Mouse (Mus musculus): Measurements from ENCODE around the gene Col16a1. TPM values are rescaled to one million over a fixed set of nuclear protein-coding genes. Genes with fewer than 3 reads are reported as not detected.

Gene Col16a1
- polyA plus RNA-seq, 1 experiment from 2014 or later = 8.2 TPM

GRCm38 (mm10) chr4:130130082-130130481 is 82.4 kb downstream of the Col16a1 start:
- Histone ChIP-seq H3K4me2 (ENCODE audit: low read depth, severe bottlenecking) (no peak overlapping the region), H3K27me3 (ENCODE audit: control insufficient read depth, insufficient read depth, low read length) (no peaks in the 10 kb centered on the region), H3K36me3 (ENCODE audit: control insufficient read depth, insufficient read depth, low read length) (peaks cover 9% of the 10 kb centered on the region), H3K9ac (ENCODE audit: low read length) (no peak overlapping the region), H3K27ac (replicated peaks; ENCODE audit: low read depth, low read length) (no peak overlapping the region), H3K9me3 (ENCODE audit: control insufficient read depth, low read length) (no peaks in the 10 kb centered on the region), H3K4me3 (ENCODE audit: low read depth, low read length) (no peak overlapping the region), H3K4me1 (ENCODE audit: control insufficient read depth, insufficient read depth, low read length) (0 out of 2 replicates have a peak, but pooled peaks cover 5% of the 10 kb centered on the region)
- ATAC-seq (ENCODE audit: insufficient number of reproducible peaks, low FRiP score, low TSS enrichment, low read depth) (no peak), DNase-seq (ENCODE audit: low spot score) (no peak)
- WGBS = 81% methylated on average over 10 of the region's 10 CpGs

- Histone ChIP-seq H3K27me3 (ENCODE audit: control insufficient read depth, insufficient read depth, low read length) (no peaks in the 10 kb centered on the region), H3K4me3 (ENCODE audit: low read depth, low read length) (no peak overlapping the region), H3K9ac (ENCODE audit: low read length) (no peak overlapping the region), H3K36me3 (ENCODE audit: control insufficient read depth, insufficient read depth, low read length) (peaks cover 2% of the 10 kb centered on the region; the same call in 1 of the 2 replicates), H3K27ac (replicated peaks; ENCODE audit: low read depth, low read length) (no peak overlapping the region), H3K9me3 (ENCODE audit: control insufficient read depth, low read length) (no peaks in the 10 kb centered on the region), H3K4me2 (ENCODE audit: low read depth, severe bottlenecking) (no peak overlapping the region), H3K4me1 (ENCODE audit: control insufficient read depth, insufficient read depth, low read length) (0 out of 2 replicates have a peak, but pooled peaks cover 4% of the 10 kb centered on the region)
- WGBS = 57% methylated on average over 13 of the region's 13 CpGs
- ATAC-seq (ENCODE audit: insufficient number of reproducible peaks, low FRiP score, low TSS enrichment, low read depth) = no peak
- no peak for DNase-seq (ENCODE audit: low spot score)
Observed at GRCm38 (mm10) chr4:130130641-130131350, 83.2 kb downstream of the Col16a1 start.

GRCm38 (mm10) chr4:130131448-130132105 is 83.9 kb downstream of the Col16a1 start:
- DNase-seq (ENCODE audit: low spot score) = no peak
- Histone ChIP-seq H3K9ac (ENCODE audit: low read length) (no peak overlapping the region), H3K27ac (replicated peaks; ENCODE audit: low read depth, low read length) (no peak overlapping the region), H3K4me2 (ENCODE audit: low read depth, severe bottlenecking) (no peak overlapping the region), H3K27me3 (ENCODE audit: control insufficient read depth, insufficient read depth, low read length) (0 out of 2 replicates have a peak, but pooled peaks cover 2% of the 10 kb centered on the region), H3K4me1 (ENCODE audit: control insufficient read depth, insufficient read depth, low read length) (no peaks in the 10 kb centered on the region), H3K4me3 (ENCODE audit: low read depth, low read length) (no peak overlapping the region), H3K9me3 (ENCODE audit: control insufficient read depth, low read length) (no peaks in the 10 kb centered on the region), H3K36me3 (ENCODE audit: control insufficient read depth, insufficient read depth, low read length) (peaks cover 2% of the 10 kb centered on the region; the same call in 1 of the 2 replicates)
- 86% methylated on average over 7 of the region's 7 CpGs for WGBS
- ATAC-seq (ENCODE audit: insufficient number of reproducible peaks, low FRiP score, low TSS enrichment, low read depth) = no peak

- no peak overlapping the region for H3K4me2 ChIP-seq (ENCODE audit: low read depth, severe bottlenecking)
- no peak overlapping the region for H3K9ac ChIP-seq (ENCODE audit: low read length)
- H3K27me3 ChIP-seq (ENCODE audit: control insufficient read depth, insufficient read depth, low read length) = peaks cover 14% of the 10 kb centered on the region
- 66% methylated on average over 6 of the region's 6 CpGs for WGBS
- no peak overlapping the region for H3K4me3 ChIP-seq (ENCODE audit: low read depth, low read length)
- H3K36me3 ChIP-seq (ENCODE audit: control insufficient read depth, insufficient read depth, low read length) = no peaks in the 10 kb centered on the region
- H3K9me3 ChIP-seq (ENCODE audit: control insufficient read depth, low read length) = no peaks in the 10 kb centered on the region
- DNase-seq (ENCODE audit: low spot score) = no peak
- H3K4me1 ChIP-seq (ENCODE audit: control insufficient read depth, insufficient read depth, low read length) = no peaks in the 10 kb centered on the region
- no peak for ATAC-seq (ENCODE audit: insufficient number of reproducible peaks, low FRiP score, low TSS enrichment, low read depth)
- H3K27ac ChIP-seq (replicated peaks; ENCODE audit: low read depth, low read length) = no peak overlapping the region
Observed at GRCm38 (mm10) chr4:130133399-130133798, 85.8 kb downstream of the Col16a1 start.

GRCm38 (mm10) chr4:130138441-130139213 is 91.0 kb downstream of the Col16a1 start:
- no peak overlapping the region for H3K27ac ChIP-seq (replicated peaks; ENCODE audit: low read depth, low read length)
- DNase-seq (ENCODE audit: low spot score) (peak; percentile 91), ATAC-seq (ENCODE audit: insufficient number of reproducible peaks, low FRiP score, low TSS enrichment, low read depth) (peak; percentile 51)
- H3K36me3 ChIP-seq (ENCODE audit: control insufficient read depth, insufficient read depth, low read length) = no peaks in the 10 kb centered on the region
- H3K4me1 ChIP-seq (ENCODE audit: control insufficient read depth, insufficient read depth, low read length) = peaks cover 7% of the 10 kb centered on the region
- H3K27me3 ChIP-seq (ENCODE audit: control insufficient read depth, insufficient read depth, low read length) = peaks cover 41% of the 10 kb centered on the region
- peak overlapping the region; percentile 7; the same call in 1 of the 2 replicates for H3K9ac ChIP-seq (ENCODE audit: low read length)
- no peaks in the 10 kb centered on the region for H3K9me3 ChIP-seq (ENCODE audit: control insufficient read depth, low read length)
- WGBS = 1% methylated on average over 54 of the region's 57 CpGs
- peak overlapping the region; percentile 69 for H3K4me2 ChIP-seq (ENCODE audit: low read depth, severe bottlenecking)
- peak overlapping the region; percentile 31 for H3K4me3 ChIP-seq (ENCODE audit: low read depth, low read length)

GRCm38 (mm10) chr4:130139214-130139492 is 91.5 kb downstream of the Col16a1 start, which contains the start of gene Hcrtr1:
Gene Hcrtr1, minus strand, starts transcription at chr4:130139359.
- 1% methylated on average over 15 of the region's 15 CpGs for WGBS
- no peaks in the 10 kb centered on the region for H3K36me3 ChIP-seq (ENCODE audit: control insufficient read depth, insufficient read depth, low read length)
- DNase-seq (ENCODE audit: low spot score) (no peak), ATAC-seq (ENCODE audit: insufficient number of reproducible peaks, low FRiP score, low TSS enrichment, low read depth) (no peak)
- peak within 1 kb of the TSS; percentile 69 for H3K4me2 ChIP-seq (ENCODE audit: low read depth, severe bottlenecking)
- peak within 1 kb of the TSS; percentile 31 for H3K4me3 ChIP-seq (ENCODE audit: low read depth, low read length)
- H3K27me3 ChIP-seq (ENCODE audit: control insufficient read depth, insufficient read depth, low read length) = peaks cover 41% of the 10 kb centered on the region
- H3K9ac ChIP-seq (ENCODE audit: low read length) = peak within 1 kb of the TSS; percentile 7; the same call in 1 of the 2 replicates
- H3K27ac ChIP-seq (replicated peaks; ENCODE audit: low read depth, low read length) = no peak within 1 kb of the TSS
- H3K9me3 ChIP-seq (ENCODE audit: control insufficient read depth, low read length) = no peaks in the 10 kb centered on the region
- peaks cover 7% of the 10 kb centered on the region for H3K4me1 ChIP-seq (ENCODE audit: control insufficient read depth, insufficient read depth, low read length)

- no peak overlapping the region for H3K9ac ChIP-seq (ENCODE audit: low read length)
- H3K4me2 ChIP-seq (ENCODE audit: low read depth, severe bottlenecking) = no peak overlapping the region
- peaks cover 7% of the 10 kb centered on the region for H3K4me1 ChIP-seq (ENCODE audit: control insufficient read depth, insufficient read depth, low read length)
- ATAC-seq (ENCODE audit: insufficient number of reproducible peaks, low FRiP score, low TSS enrichment, low read depth) = no peak
- H3K27ac ChIP-seq (replicated peaks; ENCODE audit: low read depth, low read length) = no peak overlapping the region
- H3K4me3 ChIP-seq (ENCODE audit: low read depth, low read length) = no peak overlapping the region
- H3K36me3 ChIP-seq (ENCODE audit: control insufficient read depth, insufficient read depth, low read length) = no peaks in the 10 kb centered on the region
- peaks cover 41% of the 10 kb centered on the region for H3K27me3 ChIP-seq (ENCODE audit: control insufficient read depth, insufficient read depth, low read length)
- 70% methylated on average over 9 of the region's 9 CpGs for WGBS
- H3K9me3 ChIP-seq (ENCODE audit: control insufficient read depth, low read length) = no peaks in the 10 kb centered on the region
- DNase-seq (ENCODE audit: low spot score) = no peak
Observed at GRCm38 (mm10) chr4:130140992-130141402, 93.4 kb downstream of the Col16a1 start.

- ATAC-seq (ENCODE audit: insufficient number of reproducible peaks, low FRiP score, low TSS enrichment, low read depth) (no peak), DNase-seq (ENCODE audit: low spot score) (no peak)
- H3K9ac ChIP-seq (ENCODE audit: low read length) = no peak overlapping the region
- no peak overlapping the region for H3K4me3 ChIP-seq (ENCODE audit: low read depth, low read length)
- peaks cover 7% of the 10 kb centered on the region for H3K4me1 ChIP-seq (ENCODE audit: control insufficient read depth, insufficient read depth, low read length)
- H3K27ac ChIP-seq (replicated peaks; ENCODE audit: low read depth, low read length) = no peak overlapping the region
- no peaks in the 10 kb centered on the region for H3K9me3 ChIP-seq (ENCODE audit: control insufficient read depth, low read length)
- H3K4me2 ChIP-seq (ENCODE audit: low read depth, severe bottlenecking) = no peak overlapping the region
- no peaks in the 10 kb centered on the region for H3K36me3 ChIP-seq (ENCODE audit: control insufficient read depth, insufficient read depth, low read length)
- 72% methylated on average over 3 of the region's 3 CpGs for WGBS
- H3K27me3 ChIP-seq (ENCODE audit: control insufficient read depth, insufficient read depth, low read length) = peaks cover 39% of the 10 kb centered on the region
Observed at GRCm38 (mm10) chr4:130141786-130142185, 94.1 kb downstream of the Col16a1 start.

Measured in limb, embryonic 11.5 days (tissue).